Mouse (Mus musculus): ENCODE data around the gene Mllt3. TPM values are rescaled to one million over a fixed set of nuclear protein-coding genes. Genes with fewer than 3 reads are reported as not detected.

Mllt3 gene
- total RNA-seq, 2 experiments from 2014 or later, result 54.6 to 58.7 TPM

GRCm38 (mm10) chr4:87928603-87929199 is 104.5 kb downstream of the Mllt3 start:
- peak overlapping the region; percentile 72 for H3K27ac ChIP-seq
- no peak for TF ChIP-seq CTCF (conservative IDR thresholded peaks at IDR 0.05)
- no peak overlapping the region for H3K4me3 ChIP-seq
- peak in 1 of 2 experiments; percentile 50 for DNase-seq (ENCODE audit: low spot score in 2 of 2)

GRCm38 (mm10) chr4:87927354-87927753 is 105.8 kb downstream of the Mllt3 start:
- no peak overlapping the region for H3K4me3 ChIP-seq
- peak overlapping the region; percentile 72; the same call in 1 of the 2 replicates for H3K27ac ChIP-seq
- no peak for DNase-seq (ENCODE audit: low spot score in 2 of 2)
- no peak for TF ChIP-seq CTCF (conservative IDR thresholded peaks at IDR 0.05)

- Histone ChIP-seq H3K4me3 (no peak overlapping the region), H3K27ac (no peak overlapping the region)
- no peak for DNase-seq (ENCODE audit: low spot score in 2 of 2)
- TF ChIP-seq CTCF (conservative IDR thresholded peaks at IDR 0.05), result no peak
Observed at GRCm38 (mm10) chr4:87920664-87921063, 112.5 kb downstream of the Mllt3 start.

GRCm38 (mm10) chr4:87911172-87911994 is 121.8 kb downstream of the Mllt3 start:
- TF ChIP-seq CTCF (conservative IDR thresholded peaks at IDR 0.05), result no peak
- Histone ChIP-seq H3K4me3 (no peak overlapping the region), H3K27ac (no peak overlapping the region)
- no peak for DNase-seq (ENCODE audit: low spot score in 2 of 2)

GRCm38 (mm10) chr4:87905149-87905771 is 127.9 kb downstream of the Mllt3 start:
- Histone ChIP-seq H3K4me3 (no peak overlapping the region), H3K27ac (no peak overlapping the region)
- no peak for TF ChIP-seq CTCF (conservative IDR thresholded peaks at IDR 0.05)
- DNase-seq (ENCODE audit: low spot score in 2 of 2), result no peak

GRCm38 (mm10) chr4:87904722-87905121 is 128.4 kb downstream of the Mllt3 start:
- Histone ChIP-seq H3K27ac (no peak overlapping the region), H3K4me3 (no peak overlapping the region)
- no peak for DNase-seq (ENCODE audit: low spot score in 2 of 2)
- no peak for TF ChIP-seq CTCF (conservative IDR thresholded peaks at IDR 0.05)

GRCm38 (mm10) chr4:87902584-87902983 is 130.6 kb downstream of the Mllt3 start:
- Histone ChIP-seq H3K4me3 (no peak overlapping the region), H3K27ac (no peak overlapping the region)
- TF ChIP-seq CTCF (conservative IDR thresholded peaks at IDR 0.05), result no peak
- no peak for DNase-seq (ENCODE audit: low spot score in 2 of 2)

GRCm38 (mm10) chr4:87901166-87901565 is 132.0 kb downstream of the Mllt3 start:
- Histone ChIP-seq H3K27ac (0 out of 2 replicates have a peak overlapping the region, but pooled peaks have one; percentile 16), H3K4me3 (no peak overlapping the region)
- DNase-seq (ENCODE audit: low spot score in 2 of 2), result peak in 1 of 2 experiments; percentile 18
- peak; percentile 61 for TF ChIP-seq CTCF (conservative IDR thresholded peaks at IDR 0.05)

GRCm38 (mm10) chr4:87893498-87893897 is 139.7 kb downstream of the Mllt3 start:
- H3K4me3 ChIP-seq, result no peak overlapping the region
- no peak for DNase-seq (ENCODE audit: low spot score in 2 of 2)
- no peak overlapping the region for H3K27ac ChIP-seq
- no peak for TF ChIP-seq CTCF (conservative IDR thresholded peaks at IDR 0.05)

GRCm38 (mm10) chr4:87893012-87893411 is 140.2 kb downstream of the Mllt3 start:
- H3K27ac ChIP-seq, result no peak overlapping the region
- no peak for TF ChIP-seq CTCF (conservative IDR thresholded peaks at IDR 0.05)
- no peak for DNase-seq (ENCODE audit: low spot score in 2 of 2)
- H3K4me3 ChIP-seq, result no peak overlapping the region

GRCm38 (mm10) chr4:87883225-87883875 is 149.8 kb downstream of the Mllt3 start:
- peak; percentile 23 to 29 for DNase-seq (ENCODE audit: low spot score in 2 of 2)
- peak overlapping the region; percentile 58 for H3K27ac ChIP-seq
- peak; percentile 26; the same call in 1 of the 2 replicates for TF ChIP-seq CTCF (conservative IDR thresholded peaks at IDR 0.05)
- H3K4me3 ChIP-seq, result no peak overlapping the region

- no peak overlapping the region for H3K4me3 ChIP-seq
- H3K27ac ChIP-seq, result no peak overlapping the region
- TF ChIP-seq CTCF (conservative IDR thresholded peaks at IDR 0.05), result no peak
- no peak for DNase-seq (ENCODE audit: low spot score in 2 of 2)
Observed at GRCm38 (mm10) chr4:87881995-87882394, 151.2 kb downstream of the Mllt3 start.

GRCm38 (mm10) chr4:87881583-87881982 is 151.6 kb downstream of the Mllt3 start:
- no peak for TF ChIP-seq CTCF (conservative IDR thresholded peaks at IDR 0.05)
- no peak overlapping the region for H3K4me3 ChIP-seq
- no peak overlapping the region for H3K27ac ChIP-seq
- no peak for DNase-seq (ENCODE audit: low spot score in 2 of 2)

Measured in layer of hippocampus, adult 2 months (tissue).